Mouse (Mus musculus): ENCODE results near the gene Ccdc58.
"Not testable (repeated sequence)": the region's sequence is repeated elsewhere in the genome, so short reads cannot be mapped to it uniquely, and the experiment has no call there.

The Ccdc58 gene
- long read RNA-seq, experiment 1, transcript Ccdc58-203 (5 exons, 1,073 nt) = major isoform, 8 of 12 reads
- long read RNA-seq, experiment 1, partial matches to known transcripts = 1 of 12 reads
- long read RNA-seq, experiment 1, other reads (novel, unspliced or antisense) = 3 of 12 reads
- long read RNA-seq, experiment 2, transcript Ccdc58-203 (5 exons, 1,073 nt) = major isoform, 12 of 21 reads
- long read RNA-seq, experiment 2, partial matches to known transcripts = 0 of 21 reads
- long read RNA-seq, experiment 2, other reads (novel, unspliced or antisense) = 7 of 21 reads

GRCm38 (mm10) chr16:36071450-36072379 lies at the start of gene Ccdc58, which contains the start of gene Fam162a:
Ccdc58 (plus strand) TSS chr16:36071685.
Fam162a (minus strand) TSS chr16:36071594.
- intact Hi-C loops (cut with DNase I) = loop anchor here (5.0 to 10.0 kb wide), 2 partner anchors 89 to 1803 kb away; no protein-coding TSS in a partner anchor

GRCm38 (mm10) chr16:36028120-36028519 lies 43.4 kb upstream of the Ccdc58 start:
- intact Hi-C loops (cut with DNase I) = not testable (repeated sequence)

- intact Hi-C loops (cut with DNase I) = no loop called here
Measured at GRCm38 (mm10) chr16:36040640-36041624, 30.6 kb upstream of the Ccdc58 start, which contains the start of gene Wdr5b. Wdr5b (plus strand) TSS chr16:36041190.

- intact Hi-C loops (cut with DNase I) = no loop called here
Measured at GRCm38 (mm10) chr16:36041625-36042020, 29.9 kb upstream of the Ccdc58 start.

- intact Hi-C loops (cut with DNase I) = no loop called here
Measured at GRCm38 (mm10) chr16:36043073-36043472, 28.4 kb upstream of the Ccdc58 start.

GRCm38 (mm10) chr16:36043964-36044363 lies 27.5 kb upstream of the Ccdc58 start:
- intact Hi-C loops (cut with DNase I) = no loop called here

GRCm38 (mm10) chr16:36047538-36047937 lies 23.9 kb upstream of the Ccdc58 start:
- intact Hi-C loops (cut with DNase I) = no loop called here

- intact Hi-C loops (cut with DNase I) = no loop called here
Measured at GRCm38 (mm10) chr16:36051491-36051890, 20.0 kb upstream of the Ccdc58 start.

GRCm38 (mm10) chr16:36053524-36054275 lies 17.8 kb upstream of the Ccdc58 start:
- intact Hi-C loops (cut with DNase I) = no loop called here

- intact Hi-C loops (cut with DNase I) = no loop called here
Measured at GRCm38 (mm10) chr16:36054920-36055319, 16.6 kb upstream of the Ccdc58 start.

GRCm38 (mm10) chr16:36056416-36056815 lies 15.1 kb upstream of the Ccdc58 start:
- intact Hi-C loops (cut with DNase I) = no loop called here

GRCm38 (mm10) chr16:36057933-36058475 lies 13.5 kb upstream of the Ccdc58 start:
- intact Hi-C loops (cut with DNase I) = no loop called here

GRCm38 (mm10) chr16:36062534-36062933 lies 9.0 kb upstream of the Ccdc58 start:
- intact Hi-C loops (cut with DNase I) = not testable (repeated sequence)

- intact Hi-C loops (cut with DNase I) = no loop called here
Measured at GRCm38 (mm10) chr16:36063315-36063714, 8.2 kb upstream of the Ccdc58 start.

GRCm38 (mm10) chr16:36064904-36065303 lies 6.6 kb upstream of the Ccdc58 start:
- intact Hi-C loops (cut with DNase I) = no loop called here

GRCm38 (mm10) chr16:36067694-36068093 lies 3.8 kb upstream of the Ccdc58 start:
- intact Hi-C loops (cut with DNase I) = no loop called here

GRCm38 (mm10) chr16:36068356-36068755 lies 3.1 kb upstream of the Ccdc58 start:
- intact Hi-C loops (cut with DNase I) = no loop called here

- intact Hi-C loops (cut with DNase I) = loop anchor here (5.0 to 10.0 kb wide), 2 partner anchors 88 to 1805 kb away; no protein-coding TSS in a partner anchor
Measured at GRCm38 (mm10) chr16:36069819-36070575, 1.5 kb upstream of the Ccdc58 start.

- intact Hi-C loops (cut with DNase I) = loop anchor here (5.0 to 10.0 kb wide), 2 partner anchors 89 to 1804 kb away; no protein-coding TSS in a partner anchor
Measured at GRCm38 (mm10) chr16:36071071-36071449, 425 bp upstream of the Ccdc58 start.

All from adrenal gland (tissue).